Mouse (Mus musculus): Measurements from ENCODE around the gene Snx20. TPM values are rescaled to one million over a fixed set of nuclear protein-coding genes. Genes with fewer than 3 reads are reported as not detected.
"Not testable (repeated sequence)": the region's sequence is repeated elsewhere in the genome, so short reads cannot be mapped to it uniquely, and the experiment has no call there.

Snx20 gene
- polyA plus RNA-seq, 1 experiment, result 11.5 TPM

- H3K4me1 ChIP-seq (ENCODE audit: control insufficient read depth, insufficient read depth, low read length), result peaks cover 9% of the 10 kb centered on the region; the same call in 1 of the 2 replicates
- DNase-seq, result no peak
- no peak overlapping the region for H3K4me3 ChIP-seq (replicated peaks; ENCODE audit: extremely low read depth, low read depth, low read length)
- 68% methylated on average over 14 of the region's 14 CpGs for WGBS
- TF ChIP-seq CTCF (IDR thresholded peaks at IDR 0.05; ENCODE audit: insufficient read depth, low read length), result no peak
- no peak for TF ChIP-seq POLR2A (IDR thresholded peaks at IDR 0.05; ENCODE audit: borderline replicate concordance, extremely low read depth, low read depth, low read length)
Observed at GRCm38 (mm10) chr8:88668400-88669086, 32.6 kb upstream of the Snx20 start.

GRCm38 (mm10) chr8:88666435-88666834, 30.5 kb upstream of the Snx20 start:
- 20% methylated on average over 1 of the region's 1 CpGs for WGBS
- TF ChIP-seq POLR2A (IDR thresholded peaks at IDR 0.05; ENCODE audit: borderline replicate concordance, extremely low read depth, low read depth, low read length) (no peak), CTCF (IDR thresholded peaks at IDR 0.05; ENCODE audit: insufficient read depth, low read length) (no peak)
- Histone ChIP-seq H3K4me3 (replicated peaks; ENCODE audit: extremely low read depth, low read depth, low read length) (no peak overlapping the region), H3K4me1 (ENCODE audit: control insufficient read depth, insufficient read depth, low read length) (peaks cover 9% of the 10 kb centered on the region; the same call in 1 of the 2 replicates)
- DNase-seq, result no peak

DNA sequence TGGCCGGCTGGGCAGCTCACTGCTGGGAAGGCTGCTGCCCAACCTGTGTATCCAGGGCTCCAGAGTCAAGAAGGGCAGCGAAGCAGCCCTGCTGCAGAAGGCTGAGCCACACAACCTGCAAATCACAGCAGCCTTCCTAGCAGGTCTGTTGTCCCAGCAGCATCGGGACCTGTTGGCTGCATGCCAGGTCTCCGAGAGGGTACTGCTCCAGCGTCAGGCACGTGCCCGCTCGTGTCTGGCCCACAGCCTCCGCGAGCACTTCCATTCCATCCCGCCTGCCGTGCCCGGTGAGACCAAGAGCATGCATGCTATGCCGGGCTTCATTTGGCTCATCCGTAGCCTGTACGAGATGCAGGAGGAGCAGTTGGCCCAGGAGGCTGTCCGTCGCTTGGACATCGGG, 29.0 kb upstream of the Snx20 start:
- Histone ChIP-seq H3K4me1 (ENCODE audit: control insufficient read depth, insufficient read depth, low read length) (peaks cover 9% of the 10 kb centered on the region; the same call in 1 of the 2 replicates), H3K4me3 (replicated peaks; ENCODE audit: extremely low read depth, low read depth, low read length) (no peak overlapping the region)
- TF ChIP-seq POLR2A (IDR thresholded peaks at IDR 0.05; ENCODE audit: borderline replicate concordance, extremely low read depth, low read depth, low read length) (no peak), CTCF (IDR thresholded peaks at IDR 0.05; ENCODE audit: insufficient read depth, low read length) (no peak)
- WGBS, result 82% methylated on average over 19 of the region's 19 CpGs
- DNase-seq, result no peak

GRCm38 (mm10) chr8:88664121-88664520, 28.2 kb upstream of the Snx20 start:
- TF ChIP-seq CTCF (IDR thresholded peaks at IDR 0.05; ENCODE audit: insufficient read depth, low read length) (no peak), POLR2A (IDR thresholded peaks at IDR 0.05; ENCODE audit: borderline replicate concordance, extremely low read depth, low read depth, low read length) (no peak)
- Histone ChIP-seq H3K4me3 (replicated peaks; ENCODE audit: extremely low read depth, low read depth, low read length) (no peak overlapping the region), H3K4me1 (ENCODE audit: control insufficient read depth, insufficient read depth, low read length) (peaks cover 9% of the 10 kb centered on the region; the same call in 1 of the 2 replicates)
- DNase-seq, result no peak
- 79% methylated on average over 16 of the region's 16 CpGs for WGBS

DNA sequence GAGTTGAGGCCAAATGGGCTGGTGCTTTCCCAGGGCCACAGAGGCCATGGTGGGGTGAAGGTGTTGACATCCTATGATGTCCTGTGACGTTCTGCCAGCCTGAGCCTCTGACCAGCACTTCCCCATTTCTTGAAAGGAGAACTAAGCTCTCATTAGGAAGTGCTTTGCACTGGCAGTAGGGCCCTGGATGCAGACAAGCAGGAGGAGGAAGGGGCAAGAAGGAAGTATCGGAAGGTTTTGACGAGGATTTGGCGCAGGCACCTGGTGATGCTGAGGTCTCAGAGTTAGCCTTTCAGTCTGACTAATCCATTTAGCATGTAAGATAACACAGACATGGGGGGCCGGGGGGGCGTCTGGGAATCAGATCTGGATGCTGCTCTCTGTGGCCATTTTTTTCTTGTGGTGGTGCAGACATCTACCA, 26.5 kb upstream of the Snx20 start:
- no peak for DNase-seq
- Histone ChIP-seq H3K4me3 (replicated peaks; ENCODE audit: extremely low read depth, low read depth, low read length) (no peak overlapping the region), H3K4me1 (ENCODE audit: control insufficient read depth, insufficient read depth, low read length) (peaks cover 9% of the 10 kb centered on the region; the same call in 1 of the 2 replicates)
- TF ChIP-seq CTCF (IDR thresholded peaks at IDR 0.05; ENCODE audit: insufficient read depth, low read length), result no peak
- TF ChIP-seq POLR2A (IDR thresholded peaks at IDR 0.05; ENCODE audit: borderline replicate concordance, extremely low read depth, low read depth, low read length), result no peak
- WGBS, result 77% methylated on average over 6 of the region's 6 CpGs

GRCm38 (mm10) chr8:88659873-88660272, 23.9 kb upstream of the Snx20 start:
- no peak for DNase-seq
- WGBS, result 48% methylated on average over 3 of the region's 3 CpGs
- no peaks in the 10 kb centered on the region for H3K4me1 ChIP-seq (ENCODE audit: control insufficient read depth, insufficient read depth, low read length)
- TF ChIP-seq POLR2A (IDR thresholded peaks at IDR 0.05; ENCODE audit: borderline replicate concordance, extremely low read depth, low read depth, low read length), result no peak
- TF ChIP-seq CTCF (IDR thresholded peaks at IDR 0.05; ENCODE audit: insufficient read depth, low read length), result no peak
- H3K4me3 ChIP-seq (replicated peaks; ENCODE audit: extremely low read depth, low read depth, low read length), result no peak overlapping the region

- DNase-seq, result no peak
- Histone ChIP-seq H3K4me1 (ENCODE audit: control insufficient read depth, insufficient read depth, low read length) (peaks cover 9% of the 10 kb centered on the region), H3K4me3 (replicated peaks; ENCODE audit: extremely low read depth, low read depth, low read length) (no peak overlapping the region)
- TF ChIP-seq CTCF (IDR thresholded peaks at IDR 0.05; ENCODE audit: insufficient read depth, low read length), result no peak
- no peak for TF ChIP-seq POLR2A (IDR thresholded peaks at IDR 0.05; ENCODE audit: borderline replicate concordance, extremely low read depth, low read depth, low read length)
Observed at GRCm38 (mm10) chr8:88655334-88655733, 19.4 kb upstream of the Snx20 start.

DNA sequence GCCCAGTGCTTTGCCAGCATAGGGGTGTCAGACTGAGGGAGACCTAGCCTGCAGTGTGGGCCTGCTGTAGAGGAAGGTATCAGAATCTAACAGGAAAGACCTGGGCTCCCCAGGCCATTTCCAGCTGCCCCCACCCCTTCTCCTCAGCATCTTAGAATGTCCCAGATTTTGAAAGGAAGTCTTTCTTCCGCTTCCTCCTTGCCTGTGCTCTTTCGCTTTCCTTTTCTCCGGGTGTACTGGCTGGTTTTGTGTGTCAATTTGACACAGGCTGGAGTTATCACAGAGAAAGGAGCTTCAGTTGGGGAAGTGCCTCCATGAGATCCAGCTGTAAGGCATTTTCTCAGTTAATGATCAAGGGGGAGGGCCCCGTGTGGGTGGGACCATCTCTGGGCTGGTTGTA, 15.2 kb upstream of the Snx20 start:
- DNase-seq; H3K4me3 ChIP-seq (replicated peaks; ENCODE audit: extremely low read depth, low read depth, low read length): not testable (repeated sequence)
- WGBS, result 35% methylated on average over 4 of the region's 4 CpGs
- peaks cover 16% of the 10 kb centered on the region for H3K4me1 ChIP-seq (ENCODE audit: control insufficient read depth, insufficient read depth, low read length)

- no peak for TF ChIP-seq CTCF (IDR thresholded peaks at IDR 0.05; ENCODE audit: insufficient read depth, low read length)
- no peak for TF ChIP-seq POLR2A (IDR thresholded peaks at IDR 0.05; ENCODE audit: borderline replicate concordance, extremely low read depth, low read depth, low read length)
- WGBS, result 37% methylated on average over 6 of the region's 6 CpGs
- H3K4me3 ChIP-seq (replicated peaks; ENCODE audit: extremely low read depth, low read depth, low read length), result no peak overlapping the region
- peaks cover 16% of the 10 kb centered on the region for H3K4me1 ChIP-seq (ENCODE audit: control insufficient read depth, insufficient read depth, low read length)
- no peak for DNase-seq
Observed at GRCm38 (mm10) chr8:88650016-88650708, 14.2 kb upstream of the Snx20 start.

GRCm38 (mm10) chr8:88648322-88648721, 12.4 kb upstream of the Snx20 start:
- Histone ChIP-seq H3K4me1 (ENCODE audit: control insufficient read depth, insufficient read depth, low read length) (peaks cover 16% of the 10 kb centered on the region), H3K4me3 (replicated peaks; ENCODE audit: extremely low read depth, low read depth, low read length) (no peak overlapping the region)
- DNase-seq, result no peak
- no peak for TF ChIP-seq POLR2A (IDR thresholded peaks at IDR 0.05; ENCODE audit: borderline replicate concordance, extremely low read depth, low read depth, low read length)
- TF ChIP-seq CTCF (IDR thresholded peaks at IDR 0.05; ENCODE audit: insufficient read depth, low read length), result no peak

Data from lung, adult 2 months (tissue).